Mouse (Mus musculus): Measurements from ENCODE around the gene Ercc1. TPM values are rescaled to one million over a fixed set of nuclear protein-coding genes. Genes with fewer than 3 reads are reported as not detected.

Gene Ercc1
- polyA plus RNA-seq, 1 experiment from 2014 or later = 16.8 TPM

DNA sequence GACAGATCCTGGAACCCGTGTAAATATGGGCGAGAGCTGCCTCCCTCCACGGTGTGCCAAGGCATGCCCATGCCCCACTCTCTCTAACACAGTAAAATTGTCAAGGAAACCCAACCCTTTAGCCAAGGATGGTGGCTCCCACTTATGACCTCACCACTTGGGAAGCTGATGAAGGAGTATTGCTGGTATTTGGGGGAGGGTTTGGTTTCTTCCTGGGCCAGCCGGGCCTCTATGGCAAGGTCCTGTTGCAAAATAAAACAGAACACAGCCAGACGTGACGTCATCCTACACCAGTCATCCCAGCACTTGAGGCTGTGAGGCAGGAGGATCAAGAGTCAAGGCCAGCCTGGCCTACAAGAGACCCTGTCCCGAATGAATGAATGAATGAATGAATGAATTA is 6.0 kb upstream of the Ercc1 start:
- Histone ChIP-seq H3K79me2 (ENCODE audit: inconsistent target) (no peaks in the 10 kb centered on the region), H3K27ac (no peak overlapping the region), H3K36me3 (ENCODE audit: inconsistent target) (no peaks in the 10 kb centered on the region), H3K4me3 (ENCODE audit: inconsistent target) (no peak overlapping the region)
- WGBS (ENCODE audit: missing documents) = 51% methylated on average over 7 of the region's 7 CpGs

- WGBS (ENCODE audit: missing documents) = 43% methylated on average over 10 of the region's 10 CpGs
- Histone ChIP-seq H3K4me3 (ENCODE audit: inconsistent target) (no peak overlapping the region), H3K36me3 (ENCODE audit: inconsistent target) (no peaks in the 10 kb centered on the region), H3K27ac (no peak overlapping the region), H3K79me2 (ENCODE audit: inconsistent target) (no peaks in the 10 kb centered on the region)
Observed at GRCm38 (mm10) chr7:19341250-19341649, 3.3 kb upstream of the Ercc1 start.

DNA sequence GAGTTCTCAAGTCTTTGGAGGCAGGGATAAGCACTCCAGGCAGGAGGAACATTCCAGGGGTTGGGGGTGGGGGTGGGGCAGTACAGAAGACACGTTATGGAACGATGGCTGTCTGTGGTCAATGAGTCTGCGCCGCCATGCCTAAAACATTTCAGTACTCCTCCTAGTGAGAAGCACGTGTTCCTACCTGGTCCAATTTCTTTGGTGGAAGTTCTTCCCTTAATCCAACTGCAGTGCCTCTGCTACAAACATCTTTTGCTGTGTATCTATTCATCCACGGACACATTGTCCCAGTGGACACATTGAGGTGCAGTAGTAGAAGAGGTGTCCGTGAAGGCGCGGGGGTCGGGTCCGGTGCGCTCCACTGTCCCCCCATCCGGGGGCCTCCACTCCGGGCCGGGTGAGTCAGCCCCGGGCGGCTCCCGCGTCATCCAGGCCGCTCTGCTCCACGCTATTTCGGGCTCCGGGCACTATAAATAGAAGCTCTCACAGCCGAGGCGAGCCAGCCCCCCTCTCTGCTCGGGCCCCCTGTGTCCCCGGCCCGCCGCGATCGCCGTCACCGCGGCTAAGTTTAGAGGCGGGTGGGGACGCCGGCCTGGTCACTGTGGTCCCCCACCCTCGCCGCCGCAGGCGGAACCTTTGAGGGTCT is 2.7 kb upstream of the Ercc1 start:
- no peak overlapping the region for H3K27ac ChIP-seq
- no peak overlapping the region for H3K4me3 ChIP-seq (ENCODE audit: inconsistent target)
- no peaks in the 10 kb centered on the region for H3K79me2 ChIP-seq (ENCODE audit: inconsistent target)
- WGBS (ENCODE audit: missing documents) = 2% methylated on average over 41 of the region's 41 CpGs
- H3K36me3 ChIP-seq (ENCODE audit: inconsistent target) = no peaks in the 10 kb centered on the region

GRCm38 (mm10) chr7:19342481-19343027 is 2.0 kb upstream of the Ercc1 start:
- Histone ChIP-seq H3K4me3 (ENCODE audit: inconsistent target) (no peak overlapping the region), H3K36me3 (ENCODE audit: inconsistent target) (no peaks in the 10 kb centered on the region), H3K79me2 (ENCODE audit: inconsistent target) (no peaks in the 10 kb centered on the region), H3K27ac (no peak overlapping the region)
- WGBS (ENCODE audit: missing documents) = 1% methylated on average over 27 of the region's 27 CpGs

DNA sequence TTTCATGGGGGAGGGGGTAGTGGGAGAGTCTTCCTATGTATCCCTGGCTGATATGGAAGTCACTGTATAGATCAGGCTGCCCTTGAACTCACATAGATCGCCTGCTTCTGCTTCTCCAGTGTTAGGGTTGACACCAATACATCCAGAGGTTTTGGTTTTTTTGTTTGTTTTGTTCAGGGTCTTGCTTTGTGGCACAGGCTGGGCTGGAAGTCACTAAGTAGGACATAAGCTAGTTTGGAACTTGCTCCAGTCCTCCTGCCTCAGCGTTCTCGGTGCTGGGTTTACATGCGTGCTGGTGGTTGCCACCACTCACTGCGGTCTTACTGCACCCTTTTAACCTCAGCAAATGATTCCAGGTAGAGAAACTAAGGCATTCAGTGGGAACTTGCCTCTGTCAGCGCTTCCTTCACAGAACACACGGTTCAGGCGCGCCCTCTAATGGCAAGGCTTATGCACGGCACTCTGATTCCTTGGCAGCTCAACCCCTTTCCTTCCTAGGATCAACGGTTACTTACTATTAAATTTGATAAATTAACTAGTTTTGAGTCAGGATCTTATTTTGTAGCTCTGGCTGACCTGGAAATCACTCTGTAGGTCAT is 1.3 kb upstream of the Ercc1 start:
- Histone ChIP-seq H3K4me3 (ENCODE audit: inconsistent target) (no peak overlapping the region), H3K27ac (no peak overlapping the region), H3K79me2 (ENCODE audit: inconsistent target) (no peaks in the 10 kb centered on the region), H3K36me3 (ENCODE audit: inconsistent target) (peaks cover 4% of the 10 kb centered on the region; the same call in 1 of the 2 replicates)
- 0% methylated on average over 11 of the region's 11 CpGs for WGBS (ENCODE audit: missing documents)

DNA sequence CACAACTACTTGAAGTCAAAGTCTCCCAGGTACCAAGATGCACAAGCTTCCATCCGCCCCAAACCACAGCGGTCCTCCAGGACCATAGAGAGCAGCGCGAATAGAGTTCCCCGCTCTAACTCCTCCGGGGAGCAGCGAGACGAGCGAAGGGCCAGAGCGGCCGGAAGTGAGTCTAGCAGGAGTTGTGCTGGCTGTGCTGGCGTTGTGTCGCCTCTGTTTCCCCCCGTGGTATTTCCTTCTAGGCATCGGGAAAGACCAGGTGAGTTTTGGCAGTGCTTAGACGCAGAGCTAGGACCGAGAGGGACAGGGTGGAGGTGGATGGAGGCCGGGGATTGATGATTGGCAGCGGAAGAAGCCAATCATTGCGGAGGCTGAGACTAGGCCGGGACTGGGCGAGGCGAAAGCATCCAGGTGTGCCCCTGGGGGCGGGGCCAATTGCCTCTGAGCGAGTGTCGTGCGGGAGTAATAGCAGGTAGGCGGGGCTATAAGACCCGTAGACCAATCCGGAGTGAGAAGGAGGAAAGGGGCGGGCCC is 427 bp downstream of the Ercc1 start:
- H3K79me2 ChIP-seq (ENCODE audit: inconsistent target) = no peaks in the 10 kb centered on the region
- under 1% methylated on average over 31 of the region's 31 CpGs for WGBS (ENCODE audit: missing documents)
- peak overlapping the region; percentile 25 for H3K27ac ChIP-seq
- H3K4me3 ChIP-seq (ENCODE audit: inconsistent target) = peak overlapping the region; percentile 63
- peaks cover 11% of the 10 kb centered on the region; the same call in 1 of the 2 replicates for H3K36me3 ChIP-seq (ENCODE audit: inconsistent target)

GRCm38 (mm10) chr7:19349188-19349915 is 4.8 kb downstream of the Ercc1 start:
- H3K27ac ChIP-seq = no peak overlapping the region
- WGBS (ENCODE audit: missing documents) = 93% methylated on average over 13 of the region's 13 CpGs
- peaks cover 32% of the 10 kb centered on the region; the same call in 1 of the 2 replicates for H3K36me3 ChIP-seq (ENCODE audit: inconsistent target)
- H3K4me3 ChIP-seq (ENCODE audit: inconsistent target) = no peak overlapping the region
- H3K79me2 ChIP-seq (ENCODE audit: inconsistent target) = no peaks in the 10 kb centered on the region

GRCm38 (mm10) chr7:19350221-19350620 is 5.6 kb downstream of the Ercc1 start:
- 97% methylated on average over 8 of the region's 8 CpGs for WGBS (ENCODE audit: missing documents)
- no peak overlapping the region for H3K4me3 ChIP-seq (ENCODE audit: inconsistent target)
- peaks cover 39% of the 10 kb centered on the region; the same call in 1 of the 2 replicates for H3K36me3 ChIP-seq (ENCODE audit: inconsistent target)
- no peaks in the 10 kb centered on the region for H3K79me2 ChIP-seq (ENCODE audit: inconsistent target)
- no peak overlapping the region for H3K27ac ChIP-seq

DNA sequence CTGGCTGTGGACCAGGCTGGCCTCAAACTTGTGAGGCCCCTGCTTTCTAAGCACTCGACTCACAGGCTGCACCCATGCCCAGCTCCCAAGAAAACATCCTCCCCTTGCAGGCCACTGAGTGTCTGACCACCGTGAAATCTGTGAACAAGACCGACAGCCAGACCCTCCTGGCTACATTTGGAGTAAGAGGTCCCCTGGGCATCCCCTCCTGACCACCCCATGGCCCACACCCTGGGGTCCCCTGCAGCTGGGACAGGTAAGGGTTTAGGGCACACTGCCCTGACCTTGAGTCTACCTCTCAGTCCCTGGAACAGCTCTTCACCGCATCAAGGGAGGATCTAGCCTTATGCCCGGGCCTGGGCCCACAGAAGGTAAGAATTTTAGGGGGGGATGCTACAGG is 10.4 kb downstream of the Ercc1 start:
- no peaks in the 10 kb centered on the region for H3K79me2 ChIP-seq (ENCODE audit: inconsistent target)
- H3K4me3 ChIP-seq (ENCODE audit: inconsistent target) = no peak overlapping the region
- no peak overlapping the region for H3K27ac ChIP-seq
- WGBS (ENCODE audit: missing documents) = 98% methylated on average over 5 of the region's 5 CpGs
- peaks cover 28% of the 10 kb centered on the region; the same call in 1 of the 2 replicates for H3K36me3 ChIP-seq (ENCODE audit: inconsistent target)

DNA sequence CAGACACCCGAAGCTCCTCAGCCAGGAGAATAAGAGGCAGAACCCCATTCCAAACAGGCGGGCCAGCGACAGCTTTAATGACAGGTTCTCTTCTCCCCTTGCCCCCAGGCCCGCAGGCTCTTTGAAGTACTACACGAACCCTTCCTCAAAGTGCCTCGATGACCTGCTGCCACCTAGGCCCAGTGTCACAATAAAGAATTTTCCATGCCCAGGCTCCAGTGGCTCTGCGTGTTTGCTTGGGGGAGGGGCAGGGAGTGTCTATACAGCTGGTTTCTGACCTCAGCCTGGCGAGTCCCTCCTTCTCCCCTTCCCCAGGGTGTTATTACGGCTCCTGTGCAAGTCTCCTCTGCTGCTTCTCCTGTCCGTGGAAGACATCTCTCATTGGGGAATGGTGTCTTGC is 11.7 kb downstream of the Ercc1 start:
- Histone ChIP-seq H3K27ac (no peak overlapping the region), H3K4me3 (ENCODE audit: inconsistent target) (no peak overlapping the region), H3K36me3 (ENCODE audit: inconsistent target) (peaks cover 21% of the 10 kb centered on the region; the same call in 1 of the 2 replicates), H3K79me2 (ENCODE audit: inconsistent target) (no peaks in the 10 kb centered on the region)
- WGBS (ENCODE audit: missing documents) = 94% methylated on average over 10 of the region's 10 CpGs

GRCm38 (mm10) chr7:19357381-19358375 is 13.1 kb downstream of the Ercc1 start:
- WGBS (ENCODE audit: missing documents) = 94% methylated on average over 25 of the region's 25 CpGs
- Histone ChIP-seq H3K79me2 (ENCODE audit: inconsistent target) (no peaks in the 10 kb centered on the region), H3K4me3 (ENCODE audit: inconsistent target) (peak overlapping the region; percentile 70; the same call in 1 of the 2 replicates), H3K27ac (no peak overlapping the region), H3K36me3 (ENCODE audit: inconsistent target) (peaks cover 13% of the 10 kb centered on the region; the same call in 1 of the 2 replicates)

- peaks cover 8% of the 10 kb centered on the region; the same call in 1 of the 2 replicates for H3K36me3 ChIP-seq (ENCODE audit: inconsistent target)
- H3K27ac ChIP-seq = peak overlapping the region; percentile 85; the same call in 1 of the 2 replicates
- H3K4me3 ChIP-seq (ENCODE audit: inconsistent target) = peak overlapping the region; percentile 70
- H3K79me2 ChIP-seq (ENCODE audit: inconsistent target) = no peaks in the 10 kb centered on the region
- WGBS (ENCODE audit: missing documents) = 10% methylated on average over 13 of the region's 13 CpGs
Observed at GRCm38 (mm10) chr7:19358634-19359033, 14.1 kb downstream of the Ercc1 start.

GRCm38 (mm10) chr7:19359299-19359891 is 14.8 kb downstream of the Ercc1 start, which contains the start of the genes Cd3eap and Ppp1r13l:
Cd3eap (minus strand) TSS chr7:19359483.
Ppp1r13l (plus strand) TSS chr7:19359749.
- peaks cover 8% of the 10 kb centered on the region; the same call in 1 of the 2 replicates for H3K36me3 ChIP-seq (ENCODE audit: inconsistent target)
- no peaks in the 10 kb centered on the region for H3K79me2 ChIP-seq (ENCODE audit: inconsistent target)
- 0% methylated on average over 31 of the region's 31 CpGs for WGBS (ENCODE audit: missing documents)
- peak within 1 kb of the TSS; percentile 70 for H3K4me3 ChIP-seq (ENCODE audit: inconsistent target)
- peak within 1 kb of the TSS; percentile 85 for H3K27ac ChIP-seq
